Mouse (Mus musculus): ENCODE data around the gene Gm9817. TPM values are rescaled to one million over a fixed set of nuclear protein-coding genes. Genes with fewer than 3 reads are reported as not detected.
A peak's percentile ranks its signal among the peaks of the same experiment; 100 is the strongest.

The Gm9817 gene
- polyA plus RNA-seq, 1 experiment from 2014 or later = 0.10 TPM

- Histone ChIP-seq H3K4me1 (ENCODE audit: control insufficient read depth, insufficient read depth, low read length) (no peaks in the 10 kb centered on the region), H3K27ac (ENCODE audit: low read length) (no peak overlapping the region), H3K27me3 (ENCODE audit: control insufficient read depth, insufficient read depth, low read length) (no peaks in the 10 kb centered on the region), H3K9me3 (ENCODE audit: control insufficient read depth, low read depth, low read length) (no peaks in the 10 kb centered on the region), H3K4me3 (ENCODE audit: low read depth, low read length) (no peak overlapping the region), H3K4me2 (replicated peaks; ENCODE audit: low read depth, low read length) (no peak overlapping the region), H3K36me3 (ENCODE audit: control insufficient read depth, insufficient read depth, low read length) (no peaks in the 10 kb centered on the region), H3K9ac (replicated peaks; ENCODE audit: low read depth, low read length) (no peak overlapping the region)
- 76% methylated on average over 6 of the region's 6 CpGs for WGBS
- ATAC-seq (ENCODE audit: insufficient number of reproducible peaks, insufficient read depth, low FRiP score, low read depth) = no peak
These were observed 8.1 kb upstream of the Gm9817 start for GRCm38 (mm10) chr13:45070366-45070765.

- H3K9ac ChIP-seq (replicated peaks; ENCODE audit: low read depth, low read length) = no peak overlapping the region
- H3K4me2 ChIP-seq (replicated peaks; ENCODE audit: low read depth, low read length) = no peak overlapping the region
- H3K27ac ChIP-seq (ENCODE audit: low read length) = no peak overlapping the region
- no peaks in the 10 kb centered on the region for H3K4me1 ChIP-seq (ENCODE audit: control insufficient read depth, insufficient read depth, low read length)
- no peak overlapping the region for H3K4me3 ChIP-seq (ENCODE audit: low read depth, low read length)
- H3K27me3 ChIP-seq (ENCODE audit: control insufficient read depth, insufficient read depth, low read length) = no peaks in the 10 kb centered on the region
- H3K36me3 ChIP-seq (ENCODE audit: control insufficient read depth, insufficient read depth, low read length) = no peaks in the 10 kb centered on the region
- ATAC-seq (ENCODE audit: insufficient number of reproducible peaks, insufficient read depth, low FRiP score, low read depth) = no peak
- no peaks in the 10 kb centered on the region for H3K9me3 ChIP-seq (ENCODE audit: control insufficient read depth, low read depth, low read length)
These were observed 3.5 kb upstream of the Gm9817 start for GRCm38 (mm10) chr13:45075012-45075411.

- H3K4me3 ChIP-seq (ENCODE audit: low read depth, low read length) = no peak overlapping the region
- H3K9me3 ChIP-seq (ENCODE audit: control insufficient read depth, low read depth, low read length) = peaks cover under 1% of the 10 kb centered on the region; the same call in 1 of the 2 replicates
- H3K9ac ChIP-seq (replicated peaks; ENCODE audit: low read depth, low read length) = no peak overlapping the region
- no peak overlapping the region for H3K27ac ChIP-seq (ENCODE audit: low read length)
- no peak overlapping the region for H3K4me2 ChIP-seq (replicated peaks; ENCODE audit: low read depth, low read length)
- 96% methylated on average over 2 of the region's 2 CpGs for WGBS
- no peak for ATAC-seq (ENCODE audit: insufficient number of reproducible peaks, insufficient read depth, low FRiP score, low read depth)
- no peaks in the 10 kb centered on the region for H3K4me1 ChIP-seq (ENCODE audit: control insufficient read depth, insufficient read depth, low read length)
- no peaks in the 10 kb centered on the region for H3K27me3 ChIP-seq (ENCODE audit: control insufficient read depth, insufficient read depth, low read length)
- no peaks in the 10 kb centered on the region for H3K36me3 ChIP-seq (ENCODE audit: control insufficient read depth, insufficient read depth, low read length)
These were observed 2.8 kb upstream of the Gm9817 start for GRCm38 (mm10) chr13:45075715-45076114.

GRCm38 (mm10) chr13:45080771-45081170, 2.3 kb downstream of the Gm9817 start:
- H3K27ac ChIP-seq (ENCODE audit: low read length) = no peak overlapping the region
- WGBS = 95% methylated on average over 3 of the region's 3 CpGs
- no peak overlapping the region for H3K4me2 ChIP-seq (replicated peaks; ENCODE audit: low read depth, low read length)
- H3K9me3 ChIP-seq (ENCODE audit: control insufficient read depth, low read depth, low read length) = peaks cover 6% of the 10 kb centered on the region; the same call in 1 of the 2 replicates
- ATAC-seq (ENCODE audit: insufficient number of reproducible peaks, insufficient read depth, low FRiP score, low read depth) = no peak
- no peak overlapping the region for H3K4me3 ChIP-seq (ENCODE audit: low read depth, low read length)
- no peaks in the 10 kb centered on the region for H3K36me3 ChIP-seq (ENCODE audit: control insufficient read depth, insufficient read depth, low read length)
- no peaks in the 10 kb centered on the region for H3K4me1 ChIP-seq (ENCODE audit: control insufficient read depth, insufficient read depth, low read length)
- no peak overlapping the region for H3K9ac ChIP-seq (replicated peaks; ENCODE audit: low read depth, low read length)
- H3K27me3 ChIP-seq (ENCODE audit: control insufficient read depth, insufficient read depth, low read length) = no peaks in the 10 kb centered on the region

GRCm38 (mm10) chr13:45083696-45084095, 5.2 kb downstream of the Gm9817 start:
- H3K9me3 ChIP-seq (ENCODE audit: control insufficient read depth, low read depth, low read length) = peaks cover 6% of the 10 kb centered on the region; the same call in 1 of the 2 replicates
- H3K36me3 ChIP-seq (ENCODE audit: control insufficient read depth, insufficient read depth, low read length) = no peaks in the 10 kb centered on the region
- H3K4me1 ChIP-seq (ENCODE audit: control insufficient read depth, insufficient read depth, low read length) = no peaks in the 10 kb centered on the region
- no peak overlapping the region for H3K9ac ChIP-seq (replicated peaks; ENCODE audit: low read depth, low read length)
- H3K27me3 ChIP-seq (ENCODE audit: control insufficient read depth, insufficient read depth, low read length) = no peaks in the 10 kb centered on the region
- H3K27ac ChIP-seq (ENCODE audit: low read length) = no peak overlapping the region
- H3K4me3 ChIP-seq (ENCODE audit: low read depth, low read length) = no peak overlapping the region
- WGBS = 15% methylated on average over 5 of the region's 5 CpGs
- no peak overlapping the region for H3K4me2 ChIP-seq (replicated peaks; ENCODE audit: low read depth, low read length)
- ATAC-seq (ENCODE audit: insufficient number of reproducible peaks, insufficient read depth, low FRiP score, low read depth) = no peak

GRCm38 (mm10) chr13:45088796-45089221, 10.3 kb downstream of the Gm9817 start:
- no peaks in the 10 kb centered on the region for H3K27me3 ChIP-seq (ENCODE audit: control insufficient read depth, insufficient read depth, low read length)
- no peak overlapping the region for H3K4me2 ChIP-seq (replicated peaks; ENCODE audit: low read depth, low read length)
- H3K27ac ChIP-seq (ENCODE audit: low read length) = peak overlapping the region; percentile 55; the same call in 1 of the 2 replicates
- H3K4me3 ChIP-seq (ENCODE audit: low read depth, low read length) = no peak overlapping the region
- 11% methylated on average over 2 of the region's 2 CpGs for whole genome bisulfite sequencing
- ATAC-seq (ENCODE audit: insufficient number of reproducible peaks, insufficient read depth, low FRiP score, low read depth) = peak; percentile 92
- 0 out of 2 replicates have a peak, but pooled peaks cover 6% of the 10 kb centered on the region for H3K4me1 ChIP-seq (ENCODE audit: control insufficient read depth, insufficient read depth, low read length)
- no peaks in the 10 kb centered on the region for H3K9me3 ChIP-seq (ENCODE audit: control insufficient read depth, low read depth, low read length)
- no peak overlapping the region for H3K9ac ChIP-seq (replicated peaks; ENCODE audit: low read depth, low read length)
- no peaks in the 10 kb centered on the region for H3K36me3 ChIP-seq (ENCODE audit: control insufficient read depth, insufficient read depth, low read length)

- H3K4me1 ChIP-seq (ENCODE audit: control insufficient read depth, insufficient read depth, low read length) = 0 out of 2 replicates have a peak, but pooled peaks cover 6% of the 10 kb centered on the region
- no peak overlapping the region for H3K9ac ChIP-seq (replicated peaks; ENCODE audit: low read depth, low read length)
- 58% methylated on average over 13 of the region's 13 CpGs for WGBS
- no peak for ATAC-seq (ENCODE audit: insufficient number of reproducible peaks, insufficient read depth, low FRiP score, low read depth)
- no peaks in the 10 kb centered on the region for H3K36me3 ChIP-seq (ENCODE audit: control insufficient read depth, insufficient read depth, low read length)
- no peak overlapping the region for H3K27ac ChIP-seq (ENCODE audit: low read length)
- no peak overlapping the region for H3K4me2 ChIP-seq (replicated peaks; ENCODE audit: low read depth, low read length)
- no peak overlapping the region for H3K4me3 ChIP-seq (ENCODE audit: low read depth, low read length)
- H3K9me3 ChIP-seq (ENCODE audit: control insufficient read depth, low read depth, low read length) = no peaks in the 10 kb centered on the region
- H3K27me3 ChIP-seq (ENCODE audit: control insufficient read depth, insufficient read depth, low read length) = no peaks in the 10 kb centered on the region
These were observed 11.4 kb downstream of the Gm9817 start for GRCm38 (mm10) chr13:45089846-45090245.

- Histone ChIP-seq H3K4me2 (replicated peaks; ENCODE audit: low read depth, low read length) (no peak overlapping the region), H3K9ac (replicated peaks; ENCODE audit: low read depth, low read length) (no peak overlapping the region), H3K4me1 (ENCODE audit: control insufficient read depth, insufficient read depth, low read length) (0 out of 2 replicates have a peak, but pooled peaks cover 6% of the 10 kb centered on the region), H3K4me3 (ENCODE audit: low read depth, low read length) (no peak overlapping the region), H3K36me3 (ENCODE audit: control insufficient read depth, insufficient read depth, low read length) (no peaks in the 10 kb centered on the region), H3K27me3 (ENCODE audit: control insufficient read depth, insufficient read depth, low read length) (no peaks in the 10 kb centered on the region), H3K27ac (ENCODE audit: low read length) (no peak overlapping the region), H3K9me3 (ENCODE audit: control insufficient read depth, low read depth, low read length) (no peaks in the 10 kb centered on the region)
- ATAC-seq (ENCODE audit: insufficient number of reproducible peaks, insufficient read depth, low FRiP score, low read depth) = no peak
- WGBS = 84% methylated on average over 4 of the region's 4 CpGs
These were observed 14.3 kb downstream of the Gm9817 start for GRCm38 (mm10) chr13:45092816-45093215.

- H3K9me3 ChIP-seq (ENCODE audit: control insufficient read depth, low read depth, low read length) = no peaks in the 10 kb centered on the region
- no peaks in the 10 kb centered on the region for H3K27me3 ChIP-seq (ENCODE audit: control insufficient read depth, insufficient read depth, low read length)
- no peaks in the 10 kb centered on the region for H3K36me3 ChIP-seq (ENCODE audit: control insufficient read depth, insufficient read depth, low read length)
- no peak overlapping the region for H3K4me3 ChIP-seq (ENCODE audit: low read depth, low read length)
- H3K4me2 ChIP-seq (replicated peaks; ENCODE audit: low read depth, low read length) = no peak overlapping the region
- H3K9ac ChIP-seq (replicated peaks; ENCODE audit: low read depth, low read length) = no peak overlapping the region
- ATAC-seq (ENCODE audit: insufficient number of reproducible peaks, insufficient read depth, low FRiP score, low read depth) = no peak
- no peak overlapping the region for H3K27ac ChIP-seq (ENCODE audit: low read length)
- WGBS = 91% methylated on average over 9 of the region's 9 CpGs
- no peaks in the 10 kb centered on the region for H3K4me1 ChIP-seq (ENCODE audit: control insufficient read depth, insufficient read depth, low read length)
These were observed 16.5 kb downstream of the Gm9817 start for GRCm38 (mm10) chr13:45095028-45095427.
